Mouse (Mus musculus) heart, embryonic 11.5 days (tissue): Measurements from ENCODE around the gene Mknk1. TPM values are rescaled to one million over a fixed set of nuclear protein-coding genes. Genes with fewer than 3 reads are reported as not detected.

Experiments
- ATAC-seq: fragments of 200-750 bp; cut with Nextera tagmentation; replicated peaks from 2 replicates; pipeline ENCODE4 v1.8.0; 2017; ENCODE audit warnings: moderate library complexity; ENCODE audit not compliant: insufficient number of reproducible peaks, low FRiP score, low TSS enrichment
- H3K27ac ChIP-seq: fragments of 300-500 bp; sonication (generic); 2 replicates; pipeline ENCODE4 v1.5.1; 2014; ENCODE audit warnings: mild to moderate bottlenecking, low read depth, low read length
- H3K27me3 ChIP-seq: fragments of 300-500 bp; sonication (generic); 2 replicates; pipeline ENCODE4 v1.6.1; 2014; ENCODE audit warnings: mild to moderate bottlenecking, low read length, mixed read lengths; ENCODE audit not compliant: control insufficient read depth, insufficient read depth
- H3K36me3 ChIP-seq: fragments of 300-500 bp; sonication (generic); 2 replicates; pipeline ENCODE4 v1.6.1; 2014; ENCODE audit warnings: mild to moderate bottlenecking, low read length, moderate library complexity, mixed read lengths; ENCODE audit not compliant: control insufficient read depth, insufficient read depth
- H3K4me1 ChIP-seq: fragments of 300-500 bp; sonication (generic); 2 replicates; pipeline ENCODE4 v1.6.1; 2014; ENCODE audit warnings: low read length; ENCODE audit not compliant: control insufficient read depth, insufficient read depth
- H3K4me2 ChIP-seq: fragments of 300-500 bp; sonication (generic); 2 replicates; pipeline ENCODE4 v1.6.1; 2014; ENCODE audit warnings: mild to moderate bottlenecking, moderate library complexity
- H3K4me3 ChIP-seq: fragments of 300-500 bp; sonication (generic); 2 replicates; pipeline ENCODE4 v1.5.1; 2014; ENCODE audit warnings: low read depth, low read length
- H3K9ac ChIP-seq: fragments of 300-500 bp; sonication (generic); 2 replicates; pipeline ENCODE4 v1.6.1; 2014; ENCODE audit warnings: mild to moderate bottlenecking, low read depth, low read length, moderate library complexity
- H3K9me3 ChIP-seq: fragments of 300-500 bp; sonication (generic); replicated peaks from 2 replicates; pipeline ENCODE4 v1.6.1; 2016; ENCODE audit warnings: low read length; ENCODE audit not compliant: control insufficient read depth
- WGBS: fragments of 180-500 bp; shearing (Covaris S2); extraction: QIAGEN DNeasy Blood & Tissue Kit; methylation state at CpG from one replicate; pipeline ENCODE4 v1.1.7; 2014; ENCODE audit not compliant: insufficient replicate concordance; 5-methylcytosine and 5-hydroxymethylcytosine counted together
- polyA plus RNA-seq: library from polyadenylated mRNA; unstranded; fragments of >200 nt; fragmentation: Nextera tagmentation; extraction: Ambion mirVana; gene quantifications from 2 replicates; pipeline ENCODE4 v1.2.1, GENCODE M21; 2014

Gene Mknk1
- polyA plus RNA-seq, 1 experiment from 2014 or later: 18.8 TPM

- Histone ChIP-seq H3K4me3 (no peak overlapping the region), H3K4me1 (no peaks in the 10 kb centered on the region), H3K9me3 (no peaks in the 10 kb centered on the region), H3K9ac (no peak overlapping the region), H3K27me3 (peaks cover 45% of the 10 kb centered on the region), H3K4me2 (no peak overlapping the region), H3K27ac (no peak overlapping the region), H3K36me3 (no peaks in the 10 kb centered on the region)
- ATAC-seq: no peak
- WGBS: 65% methylated on average over 16 of the region's 16 CpGs
These were observed 84.4 kb downstream of the Mknk1 start for GRCm38 (mm10) chr4:115923262-115923880.

GRCm38 (mm10) chr4:115927637-115928036, 88.6 kb downstream of the Mknk1 start:
- Histone ChIP-seq H3K4me1 (no peaks in the 10 kb centered on the region), H3K36me3 (no peaks in the 10 kb centered on the region), H3K27me3 (peaks cover 64% of the 10 kb centered on the region), H3K27ac (no peak overlapping the region), H3K4me3 (no peak overlapping the region), H3K4me2 (no peak overlapping the region), H3K9ac (no peak overlapping the region), H3K9me3 (no peaks in the 10 kb centered on the region)
- 53% methylated on average over 7 of the region's 7 CpGs for WGBS
- no peak for ATAC-seq

Other genes starting within 250 kb of the Mknk1 start
- not detected in 2 replicates for gene Cyp4a32, start 238.2 kb upstream of the Mknk1 start, polyA plus RNA-seq
- 0.53 and 0.83 TPM in 2 replicates for gene Cyp4b1, start 191.5 kb upstream of the Mknk1 start, polyA plus RNA-seq
- gene Efcab14, start 101.5 kb upstream of the Mknk1 start, polyA plus RNA-seq: 42.8 and 43.2 TPM in 2 replicates
- gene Tex38, start 58.2 kb upstream of the Mknk1 start, polyA plus RNA-seq: 0.28 and 0.34 TPM in 2 replicates
- gene Atpaf1, start 54.4 kb upstream of the Mknk1 start, polyA plus RNA-seq: 77.7 and 77.9 TPM in 2 replicates
- 6.1 and 6.5 TPM in 2 replicates for gene Mob3c, start 11.1 kb upstream of the Mknk1 start, polyA plus RNA-seq
- gene Kncn, start 45.2 kb downstream of the Mknk1 start, polyA plus RNA-seq: not detected in 2 replicates
- gene 6430628N08Rik, start 51.5 kb downstream of the Mknk1 start, polyA plus RNA-seq: not detected in 2 replicates
- gene Dmbx1, start 100.7 kb downstream of the Mknk1 start, polyA plus RNA-seq: not detected in 2 replicates
- 0.94 and 1.1 TPM in 2 replicates for gene Faah, start 178.7 kb downstream of the Mknk1 start, polyA plus RNA-seq
- gene Nsun4, start 214.7 kb downstream of the Mknk1 start, polyA plus RNA-seq: 25.9 and 27.8 TPM in 2 replicates
- gene Uqcrh, start 235.9 kb downstream of the Mknk1 start, polyA plus RNA-seq: 941 and 954 TPM in 2 replicates
- 61.0 and 61.3 TPM in 2 replicates for gene Lrrc41, start 236.1 kb downstream of the Mknk1 start, polyA plus RNA-seq